1 mouse cellular context compared by ENCODE assay signal in the genomic region with DNA sequence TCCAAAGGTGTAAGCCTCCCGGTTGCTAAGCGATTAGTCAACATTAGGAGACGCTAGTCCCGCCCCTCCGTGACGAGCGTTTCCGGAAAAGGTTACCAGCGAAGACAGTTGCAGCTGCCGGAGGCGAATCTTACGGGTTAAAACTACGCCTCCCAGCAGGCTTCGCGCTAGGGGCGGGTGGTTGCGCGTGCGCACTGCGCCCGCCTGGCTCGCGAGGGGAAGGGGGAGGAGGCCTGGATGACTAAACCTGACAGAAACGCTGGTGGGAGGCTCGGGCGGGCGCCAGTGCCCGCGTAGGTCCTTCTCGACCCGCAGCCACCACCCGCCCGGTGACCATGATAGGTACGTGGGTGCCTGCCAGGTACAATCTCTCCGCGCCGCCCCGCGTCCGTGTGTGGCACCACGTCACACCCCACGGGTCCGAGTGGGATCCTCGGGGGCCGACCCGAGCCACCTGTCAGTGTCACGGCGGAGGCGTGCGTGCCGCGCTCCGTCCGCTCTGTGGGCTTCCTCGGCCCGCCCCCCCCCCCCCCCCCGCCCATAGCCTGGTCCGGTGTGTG.
A peak's percentile ranks its signal among the peaks of the same experiment; 100 is the strongest.
TF ChIP-seq lines count a peak whose summit lies in the region.

A gene (minus strand): TSS at position 164 of the 560 bp plus-strand sequence.
A gene (plus strand): TSS at position 237 of the 560 bp plus-strand sequence.

TF ChIP-seq in myocyte, 11 proteins besides CTCF, POLR2A, EP300 and RAD21 (continued from another document):
- TF ChIP-seq MYOG (IDR thresholded peaks at IDR 0.05; ENCODE audit: control insufficient read depth in 1 of 3, insufficient read depth in 1 of 3, insufficient read length in 2 of 3, low read depth in 2 of 3) = peak; percentile 17 to 78 (median 74)
- TF ChIP-seq MAX (IDR thresholded peaks at IDR 0.05; ENCODE audit: low read depth) = no peak
- no peak for TF ChIP-seq REST (IDR thresholded peaks at IDR 0.05; ENCODE audit: insufficient read depth, insufficient read length)
- no peak for TF ChIP-seq TCF12 (IDR thresholded peaks at IDR 0.05; ENCODE audit: insufficient read depth, poor library complexity, severe bottlenecking)
- no peak for TF ChIP-seq CEBPB (IDR thresholded peaks at IDR 0.05; ENCODE audit: insufficient read depth, poor library complexity, severe bottlenecking)
